Mouse (Mus musculus): ENCODE measurements around the gene Wnt2. TPM values are rescaled to one million over a fixed set of nuclear protein-coding genes. Genes with fewer than 3 reads are reported as not detected.

Wnt2 gene
- total and polyA plus RNA-seq, 3 experiments, result not detected

- H3K4me3 ChIP-seq (ENCODE audit: control insufficient read depth in 1 of 2, insufficient read depth in 1 of 2, low read depth in 2 of 2, low read length in 2 of 2), result no peak overlapping the region
- no peaks in the 10 kb centered on the region for H3K36me3 ChIP-seq (ENCODE audit: control insufficient read depth in 1 of 2, insufficient read depth in 2 of 2, low read length in 2 of 2)
- no peak for TF ChIP-seq GABPA (IDR thresholded peaks at IDR 0.05; ENCODE audit: low read depth, low read length)
- no peak for TF ChIP-seq TAL1 (IDR thresholded peaks at IDR 0.05; ENCODE audit: low read length)
- no peak for TF ChIP-seq MAFK (IDR thresholded peaks at IDR 0.05; ENCODE audit: borderline replicate concordance, low read depth, low read length)
- TF ChIP-seq MEF2A (IDR thresholded peaks at IDR 0.05; ENCODE audit: extremely low read depth, insufficient replicate concordance, low read depth, low read length, poor library complexity, severe bottlenecking), result no peak
- no peak for TF ChIP-seq MXI1 (IDR thresholded peaks at IDR 0.05; ENCODE audit: low read depth, low read length)
- no peak for TF ChIP-seq NELFE (IDR thresholded peaks at IDR 0.05; ENCODE audit: low read depth, low read length)
- TF ChIP-seq RAD21 (IDR thresholded peaks at IDR 0.05; ENCODE audit: low read depth, low read length), result no peak
- TF ChIP-seq ZKSCAN1 (IDR thresholded peaks at IDR 0.05; ENCODE audit: low read depth, low read length), result no peak
- no peak for TF ChIP-seq CHD1 (IDR thresholded peaks at IDR 0.05; ENCODE audit: low read depth, low read length)
- TF ChIP-seq UBTF (IDR thresholded peaks at IDR 0.05; ENCODE audit: borderline replicate concordance, insufficient read depth, low read depth, low read length), result no peak
- H3K4me1 ChIP-seq (ENCODE audit: control insufficient read depth in 1 of 2, insufficient read depth in 2 of 2, low read length in 2 of 2), result no peaks in the 10 kb centered on the region
- no peak for DNase-seq (ENCODE audit: low read depth, low spot score)
- H3K27ac ChIP-seq (ENCODE audit: control insufficient read depth, low read depth, low read length), result no peak overlapping the region
- no peaks in the 10 kb centered on the region for H3K79me2 ChIP-seq (ENCODE audit: control insufficient read depth, insufficient read depth, low read length, poor library complexity)
- H3K9me3 ChIP-seq (replicated peaks; ENCODE audit: insufficient read depth, low read length), result no peaks in the 10 kb centered on the region
- peaks cover 0 to 4% of the 10 kb centered on the region in 2 experiments; a peak in 3 of 4 replicates for H3K27me3 ChIP-seq (ENCODE audit: control insufficient read depth in 1 of 2, insufficient read depth in 2 of 2, low read length in 2 of 2)
- H3K9ac ChIP-seq (ENCODE audit: control insufficient read depth, low read depth, low read length, poor library complexity, severe bottlenecking), result no peak overlapping the region
Measured at GRCm38 (mm10) chr6:18057899-18058298, 27.5 kb upstream of the Wnt2 start.

DNA sequence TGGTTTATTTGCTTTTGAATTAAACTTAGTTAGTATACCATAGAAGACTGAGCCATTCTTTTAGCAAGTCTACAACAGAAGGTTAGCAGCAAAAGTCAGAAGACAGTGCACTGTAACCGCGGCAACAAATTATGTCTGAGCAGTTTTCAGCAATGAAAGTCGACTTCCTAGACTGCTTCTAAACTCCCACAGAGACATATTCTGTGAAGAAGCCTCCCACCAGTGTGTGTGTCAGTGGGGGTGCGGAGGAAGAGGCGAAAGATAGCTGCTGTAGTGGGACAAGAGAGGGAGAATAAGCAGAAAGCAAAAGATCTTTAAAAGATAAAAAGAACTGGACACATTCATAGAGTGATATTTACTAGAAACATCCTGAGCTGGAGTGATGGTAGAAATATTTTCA, 21.3 kb upstream of the Wnt2 start:
- no peak overlapping the region for H3K27ac ChIP-seq (ENCODE audit: control insufficient read depth, low read depth, low read length)
- H3K79me2 ChIP-seq (ENCODE audit: control insufficient read depth, insufficient read depth, low read length, poor library complexity), result no peaks in the 10 kb centered on the region
- no peak overlapping the region for H3K9ac ChIP-seq (ENCODE audit: control insufficient read depth, low read depth, low read length, poor library complexity, severe bottlenecking)
- no peak overlapping the region for H3K4me3 ChIP-seq (ENCODE audit: control insufficient read depth in 1 of 2, insufficient read depth in 1 of 2, low read depth in 2 of 2, low read length in 2 of 2)
- no peaks in the 10 kb centered on the region for H3K36me3 ChIP-seq (ENCODE audit: control insufficient read depth in 1 of 2, insufficient read depth in 2 of 2, low read length in 2 of 2)
- H3K27me3 ChIP-seq (ENCODE audit: control insufficient read depth in 1 of 2, insufficient read depth in 2 of 2, low read length in 2 of 2), result peaks cover 2 to 5% of the 10 kb centered on the region in 2 experiments
- no peaks in the 10 kb centered on the region for H3K4me1 ChIP-seq (ENCODE audit: control insufficient read depth in 1 of 2, insufficient read depth in 2 of 2, low read length in 2 of 2)
- no peaks in the 10 kb centered on the region for H3K9me3 ChIP-seq (replicated peaks; ENCODE audit: insufficient read depth, low read length)
- DNase-seq (ENCODE audit: low read depth, low spot score), result no peak
- TF ChIP-seq MXI1 (IDR thresholded peaks at IDR 0.05; ENCODE audit: low read depth, low read length) (no peak), GATA1 (IDR thresholded peaks at IDR 0.05; ENCODE audit: low read depth, low read length) (no peak), POLR2AphosphoS5 (IDR thresholded peaks at IDR 0.05; ENCODE audit: borderline replicate concordance, low read depth, low read length) (no peak), UBTF (IDR thresholded peaks at IDR 0.05; ENCODE audit: borderline replicate concordance, insufficient read depth, low read depth, low read length) (no peak), ZKSCAN1 (IDR thresholded peaks at IDR 0.05; ENCODE audit: low read depth, low read length) (no peak), MYB (IDR thresholded peaks at IDR 0.05; ENCODE audit: low read depth, low read length) (no peak), TCF12 (IDR thresholded peaks at IDR 0.05; ENCODE audit: low read depth, low read length) (no peak), ZNF384 (IDR thresholded peaks at IDR 0.05; ENCODE audit: low read depth, low read length) (no peak), USF2 (IDR thresholded peaks at IDR 0.05; ENCODE audit: borderline replicate concordance in 1 of 2, insufficient read depth in 1 of 2, low read depth in 1 of 2, low read length in 2 of 2) (no peak), NELFE (IDR thresholded peaks at IDR 0.05; ENCODE audit: low read depth, low read length) (no peak), RAD21 (IDR thresholded peaks at IDR 0.05; ENCODE audit: low read depth, low read length) (no peak), USF1 (IDR thresholded peaks at IDR 0.05; ENCODE audit: low read depth, low read length) (no peak), GABPA (IDR thresholded peaks at IDR 0.05; ENCODE audit: low read depth, low read length) (no peak), CHD1 (IDR thresholded peaks at IDR 0.05; ENCODE audit: low read depth, low read length) (no peak), CTCF (IDR thresholded peaks at IDR 0.05 in 2 of 3, conservative IDR thresholded peaks at IDR 0.05 in 1 of 3; ENCODE audit: control insufficient read depth in 1 of 3, insufficient read depth in 1 of 3, low read depth in 2 of 3, low read length in 3 of 3, poor library complexity in 1 of 3, severe bottlenecking in 1 of 3) (no peak)
